Mouse (Mus musculus) neutrophil, adult 65 days (primary cell): Measurements from ENCODE around the gene Olfr924. TPM values are rescaled to one million over a fixed set of nuclear protein-coding genes. Genes with fewer than 3 reads are reported as not detected.

ENCODE experiments used
- total RNA-seq: library from RNA; stranded (reverse); gene quantifications from 2 replicates; pipeline ENCODE4 v1.2.4, GENCODE M21; 2023

Olfr924 gene
- total RNA-seq = not detected in 2 replicates

DNA sequence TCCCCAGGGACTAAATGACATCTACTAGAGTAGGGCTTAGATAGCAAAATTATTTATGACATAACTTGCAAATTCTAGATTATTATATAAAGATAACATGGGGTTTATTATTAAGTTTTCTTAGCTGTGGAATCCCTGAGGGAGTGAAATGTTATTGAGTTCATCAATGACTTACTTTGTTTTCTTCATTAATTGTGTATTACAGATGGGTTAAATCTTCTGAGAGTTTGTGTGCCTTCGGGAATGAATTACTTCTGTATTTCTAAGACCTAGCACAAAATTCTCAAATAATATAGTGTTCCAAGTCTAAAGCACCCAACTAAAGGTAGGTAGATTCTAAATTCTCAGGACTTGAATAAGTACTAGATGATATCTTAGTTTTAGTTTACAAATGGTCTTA, at the start of gene Olfr924:
TSS of gene Olfr924 (plus strand) at position 301 of the 400 bp plus-strand sequence.

DNA sequence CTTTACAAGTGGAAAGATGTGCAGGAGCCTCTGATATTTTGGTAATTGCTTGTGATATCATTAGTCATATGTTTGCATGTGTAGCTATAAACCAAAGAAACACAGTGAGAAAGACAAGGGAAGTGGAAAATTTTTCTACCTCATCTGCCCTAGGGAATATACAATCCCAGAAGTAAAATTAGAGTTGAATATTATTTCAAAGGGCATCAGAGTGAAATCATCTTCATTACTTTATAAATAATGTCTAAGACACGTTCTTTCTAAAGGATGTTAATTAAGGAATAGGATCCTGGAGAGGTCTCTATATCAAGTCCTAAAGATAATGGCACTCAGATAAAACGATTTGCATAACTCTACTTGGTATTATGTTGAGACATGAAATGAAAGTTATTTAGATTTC, 29.9 kb upstream of the Olfr924 start, which contains the start of gene Olfr922:
TSS of gene Olfr922 (plus strand) at position 301 of the 400 bp plus-strand sequence.

DNA sequence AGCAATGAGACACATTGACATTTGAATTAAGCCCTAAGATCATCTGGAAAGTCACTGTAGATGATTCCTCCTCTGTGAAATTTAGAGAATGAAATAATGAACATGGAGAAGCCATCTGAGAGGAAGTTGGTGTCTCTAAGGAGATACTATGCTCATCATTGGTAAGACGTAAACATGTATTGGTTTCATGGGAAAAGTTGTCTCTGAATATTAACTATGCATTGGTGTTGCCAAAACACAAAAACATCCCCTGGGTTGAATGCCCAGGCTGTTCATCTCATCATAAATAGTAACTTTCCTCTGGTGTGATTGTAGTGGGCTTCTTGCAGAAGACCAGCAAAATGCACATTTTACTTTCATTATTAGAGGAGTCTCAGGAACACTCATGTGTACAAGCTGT, 18.0 kb upstream of the Olfr924 start, which contains the start of gene Olfr923:
TSS of gene Olfr923 (plus strand) at position 301 of the 400 bp plus-strand sequence.

DNA sequence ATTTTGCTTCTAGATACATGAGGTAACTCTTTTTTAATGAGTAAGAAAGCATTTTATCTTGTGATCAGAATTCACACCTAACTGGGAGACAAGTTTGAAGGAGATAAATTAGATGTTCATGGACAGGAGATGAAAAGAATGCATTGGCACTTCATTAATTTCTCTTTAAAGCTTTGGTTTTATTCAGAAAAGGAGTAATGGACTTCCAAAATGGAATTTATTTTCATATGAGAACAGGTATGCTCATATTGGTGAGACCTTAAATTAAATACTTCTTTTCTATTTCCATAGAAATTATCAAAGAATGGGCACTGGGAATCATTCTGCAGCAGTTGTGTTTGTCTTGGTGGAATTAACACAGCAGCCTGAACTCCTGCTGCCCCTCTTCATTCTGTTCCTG, 10.5 kb downstream of the Olfr924 start, which contains the start of gene Olfr26:
TSS of gene Olfr26 (plus strand) at position 301 of the 400 bp plus-strand sequence.

DNA sequence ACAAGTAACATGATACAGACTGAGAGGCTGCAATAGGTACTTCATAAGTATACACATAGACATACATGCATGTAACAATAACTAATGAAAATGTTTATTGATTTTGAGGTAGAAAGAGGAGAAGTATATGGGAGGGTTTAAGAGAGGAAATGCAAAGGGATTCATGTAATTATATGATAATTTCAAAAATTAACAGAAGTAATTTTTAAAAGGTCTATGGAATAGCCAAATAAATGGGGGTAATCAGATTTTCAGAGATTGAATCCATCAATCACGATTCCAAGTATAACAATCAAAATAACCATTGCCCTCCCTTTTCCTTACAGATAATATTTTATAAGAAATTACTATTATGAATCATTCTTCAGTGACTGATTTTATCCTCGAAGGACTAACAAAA, 32.6 kb downstream of the Olfr924 start, which contains the start of gene Olfr926:
TSS of gene Olfr926 (plus strand) at position 301 of the 400 bp plus-strand sequence.

Other genes starting within 250 kb of the Olfr924 start
- gene Olfr914, start 239.3 kb upstream of the Olfr924 start, total RNA-seq = not detected in 2 replicates
- gene Olfr916, start 184.6 kb upstream of the Olfr924 start, total RNA-seq = not detected in 2 replicates
- gene Olfr917, start 178.6 kb upstream of the Olfr924 start, total RNA-seq = not detected in 2 replicates
- gene Olfr918, start 169.8 kb upstream of the Olfr924 start, total RNA-seq = not detected in 2 replicates
- gene Olfr919, start 140.8 kb upstream of the Olfr924 start, total RNA-seq = not detected in 2 replicates
- 24.1 and 27.6 TPM in 2 replicates for gene Vwa5a, start 126.2 kb upstream of the Olfr924 start, total RNA-seq
- 0.16 TPM in 1 of 2 replicates, not detected in the other for gene Olfr920, start 92.2 kb upstream of the Olfr924 start, total RNA-seq
- gene Olfr921, start 71.4 kb upstream of the Olfr924 start, total RNA-seq = not detected in 2 replicates
- gene Olfr922, start 29.8 kb upstream of the Olfr924 start, total RNA-seq = not detected in 2 replicates
- gene Olfr923, start 17.9 kb upstream of the Olfr924 start, total RNA-seq = not detected in 2 replicates
- not detected in 2 replicates for gene Olfr26, start 10.6 kb downstream of the Olfr924 start, total RNA-seq
- gene Olfr926, start 32.7 kb downstream of the Olfr924 start, total RNA-seq = not detected in 2 replicates
- not detected in 2 replicates for gene Olfr930, start 85.4 kb downstream of the Olfr924 start, total RNA-seq
- gene Olfr933, start 127.9 kb downstream of the Olfr924 start, total RNA-seq = not detected in 2 replicates
- not detected in 2 replicates for gene Olfr934, start 143.9 kb downstream of the Olfr924 start, total RNA-seq
- gene Olfr935, start 155.2 kb downstream of the Olfr924 start, total RNA-seq = not detected in 2 replicates
- not detected in 2 replicates for gene Olfr146, start 178.9 kb downstream of the Olfr924 start, total RNA-seq
- gene Olfr937, start 220.5 kb downstream of the Olfr924 start, total RNA-seq = not detected in 2 replicates
- not detected in 2 replicates for gene Olfr938, start 234.4 kb downstream of the Olfr924 start, total RNA-seq